Mouse (Mus musculus): ENCODE data around the gene Tnrc6c. TPM values are rescaled to one million over a fixed set of nuclear protein-coding genes. Genes with fewer than 3 reads are reported as not detected.
A peak's percentile ranks its signal among the peaks of the same experiment; 100 is the strongest.

Gene Tnrc6c
- polyA plus RNA-seq, 1 experiment: 14.9 TPM

- Histone ChIP-seq H3K4me1 (ENCODE audit: control insufficient read depth, insufficient read depth, low read length) (peaks cover 22% of the 10 kb centered on the region), H3K27me3 (replicated peaks; ENCODE audit: control insufficient read depth, insufficient read depth, low read length) (no peaks in the 10 kb centered on the region), H3K36me3 (ENCODE audit: control insufficient read depth, insufficient read depth, low read length) (0 out of 2 replicates have a peak, but pooled peaks cover 1% of the 10 kb centered on the region), H3K4me3 (ENCODE audit: insufficient read depth, low read depth, low read length) (peak overlapping the region; percentile 51), H3K27ac (ENCODE audit: insufficient read depth, low read depth, low read length) (peak overlapping the region; percentile 90)
- TF ChIP-seq POLR2A (IDR thresholded peaks at IDR 0.05; ENCODE audit: low read depth, low read length): no peak
- TF ChIP-seq CTCF (conservative IDR thresholded peaks at IDR 0.05; ENCODE audit: insufficient read depth, insufficient read length, low read depth, low read length): no peak
- WGBS: under 1% methylated on average over 38 of the region's 38 CpGs
- DNase-seq: peak; percentile 92
Measured at GRCm38 (mm10) chr11:117779434-117780198, 125.5 kb downstream of the Tnrc6c start.

DNA sequence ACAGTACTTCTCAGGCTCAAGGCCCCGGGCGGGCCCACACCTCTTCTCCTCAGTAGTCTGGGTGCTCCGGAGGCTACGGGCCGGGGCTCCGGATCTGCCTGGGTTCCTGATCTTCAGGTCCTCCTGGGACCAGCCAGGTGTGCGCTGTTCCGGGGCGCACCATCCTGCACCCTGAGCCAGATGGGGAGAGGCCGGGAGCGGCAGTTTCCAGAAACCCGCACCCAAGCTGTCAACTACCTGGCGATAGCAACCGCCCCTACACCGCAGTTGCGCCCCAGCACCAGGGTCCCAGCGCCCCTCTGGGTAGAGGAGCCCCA is 126.1 kb downstream of the Tnrc6c start:
- Histone ChIP-seq H3K4me3 (ENCODE audit: insufficient read depth, low read depth, low read length) (peak overlapping the region; percentile 51), H3K4me1 (ENCODE audit: control insufficient read depth, insufficient read depth, low read length) (peaks cover 22% of the 10 kb centered on the region), H3K27me3 (replicated peaks; ENCODE audit: control insufficient read depth, insufficient read depth, low read length) (no peaks in the 10 kb centered on the region), H3K36me3 (ENCODE audit: control insufficient read depth, insufficient read depth, low read length) (0 out of 2 replicates have a peak, but pooled peaks cover 1% of the 10 kb centered on the region), H3K27ac (ENCODE audit: insufficient read depth, low read depth, low read length) (peak overlapping the region; percentile 90)
- TF ChIP-seq CTCF (conservative IDR thresholded peaks at IDR 0.05; ENCODE audit: insufficient read depth, insufficient read length, low read depth, low read length): no peak
- TF ChIP-seq POLR2A (IDR thresholded peaks at IDR 0.05; ENCODE audit: low read depth, low read length): no peak
- no peak for DNase-seq
- 4% methylated on average over 17 of the region's 17 CpGs for WGBS

DNA sequence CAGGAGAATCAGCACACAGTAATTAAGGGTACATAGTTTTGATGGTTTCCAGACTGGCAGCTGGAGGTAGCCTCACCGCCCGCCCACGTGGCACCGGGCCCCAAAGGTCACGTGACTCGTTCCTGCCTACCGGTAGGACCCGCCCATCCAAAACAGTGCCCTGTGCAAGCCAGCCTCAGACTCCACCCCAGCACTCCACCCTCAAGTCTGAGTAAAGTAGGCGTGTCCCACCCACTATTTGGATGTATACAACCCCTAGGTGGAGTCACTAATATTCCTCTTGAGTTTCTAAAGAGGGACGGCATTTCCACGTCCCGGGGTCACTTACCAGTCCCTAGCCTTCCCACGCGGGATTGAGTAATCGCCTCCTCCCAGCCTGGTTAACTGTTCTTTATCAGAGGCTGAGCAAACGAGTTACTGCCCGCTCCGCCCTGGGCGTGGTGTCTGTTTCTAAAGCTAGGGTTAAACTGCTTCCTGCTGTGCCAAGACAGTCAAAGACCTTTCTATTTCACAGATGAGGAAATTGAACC is 126.6 kb downstream of the Tnrc6c start:
- Histone ChIP-seq H3K4me3 (ENCODE audit: insufficient read depth, low read depth, low read length) (peak overlapping the region; percentile 51), H3K27me3 (replicated peaks; ENCODE audit: control insufficient read depth, insufficient read depth, low read length) (no peaks in the 10 kb centered on the region), H3K36me3 (ENCODE audit: control insufficient read depth, insufficient read depth, low read length) (no peaks in the 10 kb centered on the region), H3K27ac (ENCODE audit: insufficient read depth, low read depth, low read length) (peak overlapping the region; percentile 90), H3K4me1 (ENCODE audit: control insufficient read depth, insufficient read depth, low read length) (peaks cover 22% of the 10 kb centered on the region)
- peak; percentile 97 for DNase-seq
- 1% methylated on average over 19 of the region's 19 CpGs for WGBS
- 0 out of 2 replicates have a peak, but pooled peaks have one; percentile 0 for TF ChIP-seq CTCF (conservative IDR thresholded peaks at IDR 0.05; ENCODE audit: insufficient read depth, insufficient read length, low read depth, low read length)
- TF ChIP-seq POLR2A (IDR thresholded peaks at IDR 0.05; ENCODE audit: low read depth, low read length): no peak

GRCm38 (mm10) chr11:117781199-117781821 is 127.2 kb downstream of the Tnrc6c start:
- peaks cover 22% of the 10 kb centered on the region for H3K4me1 ChIP-seq (ENCODE audit: control insufficient read depth, insufficient read depth, low read length)
- no peaks in the 10 kb centered on the region for H3K27me3 ChIP-seq (replicated peaks; ENCODE audit: control insufficient read depth, insufficient read depth, low read length)
- TF ChIP-seq POLR2A (IDR thresholded peaks at IDR 0.05; ENCODE audit: low read depth, low read length) (no peak), CTCF (conservative IDR thresholded peaks at IDR 0.05; ENCODE audit: insufficient read depth, insufficient read length, low read depth, low read length) (no peak)
- peak overlapping the region; percentile 51 for H3K4me3 ChIP-seq (ENCODE audit: insufficient read depth, low read depth, low read length)
- H3K27ac ChIP-seq (ENCODE audit: insufficient read depth, low read depth, low read length): peak overlapping the region; percentile 74
- DNase-seq: peak; percentile 93
- H3K36me3 ChIP-seq (ENCODE audit: control insufficient read depth, insufficient read depth, low read length): no peaks in the 10 kb centered on the region
- WGBS: 4% methylated on average over 18 of the region's 18 CpGs

DNA sequence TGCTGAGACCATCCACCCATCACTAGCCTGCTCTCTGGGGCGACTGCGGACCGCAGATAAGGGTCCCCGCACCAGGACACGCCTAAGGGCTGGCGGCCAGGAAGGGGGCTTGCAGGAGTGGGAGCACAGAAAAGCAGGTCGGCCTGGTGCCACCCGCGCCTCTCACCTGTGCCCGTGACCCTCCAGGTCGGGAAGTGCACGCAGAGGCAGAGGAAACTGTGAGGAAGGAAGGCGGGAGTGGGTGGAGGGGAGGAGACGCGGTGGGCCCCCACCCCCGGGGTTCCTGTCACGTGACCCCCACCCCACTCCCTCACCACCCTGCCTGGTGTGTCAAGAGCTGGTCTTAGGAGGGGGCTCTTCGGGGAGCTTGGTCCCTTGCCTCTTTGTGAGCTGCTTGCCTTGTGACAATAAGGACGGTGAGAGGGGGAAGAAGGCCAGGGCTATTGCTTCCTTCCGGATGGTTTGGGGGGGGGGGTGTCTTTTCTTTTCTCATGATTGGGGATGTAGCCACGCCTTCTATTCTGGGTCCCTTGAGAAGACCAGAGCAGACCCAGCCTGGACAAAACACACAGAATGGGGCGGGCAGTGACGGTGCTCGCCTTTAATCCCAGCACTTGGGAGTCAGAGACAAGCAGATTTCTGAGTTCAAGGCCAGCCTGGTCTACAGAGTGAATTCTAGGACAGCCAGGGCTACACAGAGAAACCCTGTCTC is 128.1 kb downstream of the Tnrc6c start, which contains the start of the genes Tmc8 and Tmc6:
Tmc8 (plus strand) TSS at position 84 of the 712 bp plus-strand sequence.
Tmc6 (minus strand) TSS at position 206 of the 712 bp plus-strand sequence.
- DNase-seq: peak; percentile 61
- Histone ChIP-seq H3K27me3 (replicated peaks; ENCODE audit: control insufficient read depth, insufficient read depth, low read length) (no peaks in the 10 kb centered on the region), H3K4me3 (ENCODE audit: insufficient read depth, low read depth, low read length) (peak within 1 kb of the TSS; percentile 51), H3K36me3 (ENCODE audit: control insufficient read depth, insufficient read depth, low read length) (no peaks in the 10 kb centered on the region), H3K4me1 (ENCODE audit: control insufficient read depth, insufficient read depth, low read length) (peaks cover 22% of the 10 kb centered on the region), H3K27ac (ENCODE audit: insufficient read depth, low read depth, low read length) (peak within 1 kb of the TSS; percentile 74)
- no peak for TF ChIP-seq CTCF (conservative IDR thresholded peaks at IDR 0.05; ENCODE audit: insufficient read depth, insufficient read length, low read depth, low read length)
- no peak for TF ChIP-seq POLR2A (IDR thresholded peaks at IDR 0.05; ENCODE audit: low read depth, low read length)
- 52% methylated on average over 24 of the region's 24 CpGs for WGBS

DNA sequence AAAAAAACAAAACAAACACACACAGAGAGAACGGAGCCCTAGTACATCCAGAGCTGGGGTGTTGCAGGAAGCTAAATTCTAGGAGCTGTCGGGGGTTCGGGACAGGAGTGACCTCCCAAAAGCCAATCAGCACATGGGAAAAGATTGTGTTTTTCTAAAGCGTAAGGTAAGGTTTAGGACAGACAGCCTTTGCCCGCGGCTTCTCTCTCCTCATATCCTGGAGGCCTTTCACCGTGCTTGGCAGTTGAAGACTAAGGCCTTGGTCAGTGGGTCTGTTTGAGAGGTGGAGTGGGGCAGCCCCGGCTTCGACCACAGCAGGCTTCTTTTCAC is 128.6 kb downstream of the Tnrc6c start:
- no peak overlapping the region for H3K27ac ChIP-seq (ENCODE audit: insufficient read depth, low read depth, low read length)
- no peaks in the 10 kb centered on the region for H3K27me3 ChIP-seq (replicated peaks; ENCODE audit: control insufficient read depth, insufficient read depth, low read length)
- 63% methylated on average over 9 of the region's 9 CpGs for WGBS
- peaks cover 22% of the 10 kb centered on the region for H3K4me1 ChIP-seq (ENCODE audit: control insufficient read depth, insufficient read depth, low read length)
- H3K36me3 ChIP-seq (ENCODE audit: control insufficient read depth, insufficient read depth, low read length): no peaks in the 10 kb centered on the region
- no peak for TF ChIP-seq POLR2A (IDR thresholded peaks at IDR 0.05; ENCODE audit: low read depth, low read length)
- TF ChIP-seq CTCF (conservative IDR thresholded peaks at IDR 0.05; ENCODE audit: insufficient read depth, insufficient read length, low read depth, low read length): no peak
- peak overlapping the region; percentile 15; the same call in 1 of the 2 replicates for H3K4me3 ChIP-seq (ENCODE audit: insufficient read depth, low read depth, low read length)
- DNase-seq: no peak

Data from kidney, adult 2 months (tissue).